8 mouse cellular contexts compared by ENCODE assay signal in the genomic region with DNA sequence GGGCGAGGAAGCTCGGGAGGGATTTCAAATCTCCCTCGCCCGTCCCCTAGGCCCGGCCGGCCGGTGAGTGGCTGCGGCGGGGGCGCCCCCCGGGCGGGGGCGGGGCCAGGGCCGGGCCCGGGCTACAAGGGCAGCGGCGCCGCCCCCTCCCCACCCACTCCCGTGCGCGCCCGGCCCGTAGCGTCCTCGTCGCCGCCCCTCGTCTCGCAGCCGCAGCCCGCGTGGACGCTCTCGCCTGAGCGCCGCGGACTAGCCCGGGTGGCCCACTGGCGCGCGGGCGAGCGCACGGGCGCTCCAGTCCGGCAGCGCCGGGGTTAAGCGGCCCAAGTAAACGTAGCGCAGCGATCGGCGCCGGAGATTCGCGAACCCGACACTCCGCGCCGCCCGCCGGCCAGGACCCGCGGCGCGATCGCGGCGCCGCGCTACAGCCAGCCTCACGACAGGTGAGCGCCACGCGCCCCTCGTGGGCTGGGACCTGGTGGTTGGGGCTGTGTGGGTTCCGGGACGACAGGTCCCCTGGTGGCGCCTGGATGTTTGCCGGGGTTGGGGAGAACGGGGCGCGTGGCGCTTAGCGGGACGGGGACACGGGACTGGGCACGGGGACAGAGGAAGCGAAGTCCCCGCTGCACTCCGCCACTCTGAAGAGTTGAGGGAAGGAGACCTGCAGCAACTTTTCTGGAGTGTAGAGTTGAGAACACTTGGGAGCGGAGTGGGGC. TPM values are rescaled to one million over a fixed set of nuclear protein-coding genes. Genes with fewer than 3 reads are reported as not detected.
DNase-seq lines count a peak whose midpoint lies in the region; ATAC-seq and TF ChIP-seq lines count a peak whose summit lies in the region.

A gene (plus strand): TSS at position 153 of the 716 bp plus-strand sequence.

- peak; percentile 87 for ATAC-seq in intestine, embryonic 16.5 days
- ATAC-seq in limb, embryonic 15.5 days (ENCODE audit: insufficient number of reproducible peaks, low FRiP score, low TSS enrichment, low read depth) = peak; percentile 77
- ATAC-seq in midbrain, embryonic 14.5 days (ENCODE audit: low FRiP score, low TSS enrichment) = peak; percentile 88

- peak within 1 kb of the TSS; percentile 94 for H3K4me2 ChIP-seq in intestine, embryonic 16.5 days (ENCODE audit: low read depth, low read length)
- peak within 1 kb of the TSS; percentile 80 for H3K4me2 ChIP-seq in limb, embryonic 15.5 days
- peak within 1 kb of the TSS; percentile 95 for H3K4me2 ChIP-seq in midbrain, embryonic 14.5 days (ENCODE audit: low read length)

- no peaks in the 10 kb centered on the region for H3K27me3 ChIP-seq in intestine, embryonic 16.5 days (replicated peaks; ENCODE audit: control insufficient read depth, insufficient read depth, low read length)
- no peaks in the 10 kb centered on the region for H3K27me3 ChIP-seq in limb, embryonic 15.5 days
- no peaks in the 10 kb centered on the region for H3K27me3 ChIP-seq in midbrain, embryonic 14.5 days (ENCODE audit: control insufficient read depth, insufficient read depth, low read length)
- H3K27me3 ChIP-seq in spleen, adult 2 months (ENCODE audit: control insufficient read depth, insufficient read depth, low read length) = no peaks in the 10 kb centered on the region

- peaks cover 13% of the 10 kb centered on the region for H3K4me1 ChIP-seq in intestine, embryonic 16.5 days (ENCODE audit: control insufficient read depth, insufficient read depth, low read length)
- peaks cover 14% of the 10 kb centered on the region for H3K4me1 ChIP-seq in limb, embryonic 15.5 days
- H3K4me1 ChIP-seq in midbrain, embryonic 14.5 days (ENCODE audit: control insufficient read depth, insufficient read depth, low read length) = peaks cover 10% of the 10 kb centered on the region
- peaks cover 9% of the 10 kb centered on the region; the same call in 1 of the 2 replicates for H3K4me1 ChIP-seq in spleen, adult 2 months (ENCODE audit: control insufficient read depth, insufficient read depth, insufficient read length)

- no peaks in the 10 kb centered on the region for H3K36me3 ChIP-seq in intestine, embryonic 16.5 days (ENCODE audit: control insufficient read depth, insufficient read depth, low read length)
- no peaks in the 10 kb centered on the region for H3K36me3 ChIP-seq in limb, embryonic 15.5 days
- no peaks in the 10 kb centered on the region for H3K36me3 ChIP-seq in midbrain, embryonic 14.5 days (ENCODE audit: control insufficient read depth, insufficient read depth, low read length)
- no peaks in the 10 kb centered on the region for H3K36me3 ChIP-seq in spleen, adult 2 months (ENCODE audit: control insufficient read depth, insufficient read depth, low read length)

- peak within 1 kb of the TSS; percentile 79 for H3K9ac ChIP-seq in intestine, embryonic 16.5 days (ENCODE audit: low read depth, low read length)
- peak within 1 kb of the TSS; percentile 66 for H3K9ac ChIP-seq in limb, embryonic 15.5 days
- H3K9ac ChIP-seq in midbrain, embryonic 14.5 days (replicated peaks; ENCODE audit: low read length) = peak within 1 kb of the TSS; percentile 82

- peak; percentile 11 to 69 for DNase-seq in urinary bladder, adult 18-20 months (ENCODE audit: low spot score in 2 of 2)
- DNase-seq in urinary bladder, postnatal 10 days (ENCODE audit: low spot score) = no peak
- peak; percentile 79 for DNase-seq in embryo, embryonic 10.5 days (ENCODE audit: low spot score)
- DNase-seq in heart, adult 11 months = peak; percentile 97
- DNase-seq in midbrain, embryonic 14.5 days = peak; percentile 91
- peak in 1 of 2 experiments; percentile 48 for DNase-seq in spleen, adult 2 months (ENCODE audit: low read depth in 1 of 2, low spot score in 2 of 2)

- WGBS in intestine, embryonic 16.5 days = under 1% methylated on average over 86 of the region's 93 CpGs
- under 1% methylated on average over 80 of the region's 93 CpGs for WGBS in limb, embryonic 15.5 days
- under 1% methylated on average over 73 of the region's 93 CpGs for WGBS in midbrain, embryonic 14.5 days
- WGBS in spleen, adult 2 months = under 1% methylated on average over 80 of the region's 93 CpGs

- H3K27ac ChIP-seq in intestine, embryonic 16.5 days (ENCODE audit: low read length) = no peak within 1 kb of the TSS
- peak within 1 kb of the TSS; percentile 47; the same call in 1 of the 2 replicates for H3K27ac ChIP-seq in limb, embryonic 15.5 days
- peak within 1 kb of the TSS; percentile 55; the same call in 1 of the 2 replicates for H3K27ac ChIP-seq in midbrain, embryonic 14.5 days (replicated peaks; ENCODE audit: low read depth, low read length)
- H3K27ac ChIP-seq in spleen, adult 2 months (ENCODE audit: insufficient read depth, low read length) = no peak within 1 kb of the TSS

- no peak for TF ChIP-seq POLR2A in spleen, adult 2 months (IDR thresholded peaks at IDR 0.05; ENCODE audit: low read depth, low read length)

- TF ChIP-seq CTCF in spleen, adult 2 months (IDR thresholded peaks at IDR 0.05; ENCODE audit: extremely low read depth, insufficient read depth, insufficient read length, insufficient replicate concordance) = no peak

- H3K9me3 ChIP-seq in intestine, embryonic 16.5 days (ENCODE audit: control insufficient read depth, low read length) = no peaks in the 10 kb centered on the region
- H3K9me3 ChIP-seq in limb, embryonic 15.5 days = no peaks in the 10 kb centered on the region
- H3K9me3 ChIP-seq in midbrain, embryonic 14.5 days (ENCODE audit: control insufficient read depth, low read length) = no peaks in the 10 kb centered on the region

- peak within 1 kb of the TSS; percentile 68 for H3K4me3 ChIP-seq in intestine, embryonic 16.5 days (ENCODE audit: low read length)
- peak within 1 kb of the TSS; percentile 77 for H3K4me3 ChIP-seq in limb, embryonic 15.5 days
- H3K4me3 ChIP-seq in midbrain, embryonic 14.5 days (replicated peaks; ENCODE audit: low read depth, low read length) = peak within 1 kb of the TSS; percentile 73
- H3K4me3 ChIP-seq in spleen, adult 2 months (ENCODE audit: extremely low read depth, insufficient read depth, insufficient read length) = peak within 1 kb of the TSS; percentile 92

RNA-seq across cellular contexts. Expression of the gene that starts here (rescaled TPM):
- 6.4 and 7.8 TPM in 2 replicates for polyA plus RNA-seq in intestine, embryonic 16.5 days (2015; fragmentation: Nextera tagmentation; extraction: Ambion mirVana)
- 6.2 and 6.8 TPM in 2 replicates for polyA plus RNA-seq in limb, embryonic 15.5 days (2015; fragmentation: Nextera tagmentation; extraction: Ambion mirVana)
- 3.1 and 3.2 TPM in 2 replicates for polyA plus RNA-seq in midbrain, embryonic 14.5 days (2014; fragmentation: Nextera tagmentation; extraction: Ambion mirVana)
- polyA plus RNA-seq in spleen, adult 2 months (2012; rRNA removed) = 2.4 and 2.9 TPM in 2 replicates

Comparison
In these comparisons a context has a peak if more than half of its experiments do, and no peak if none do; other contexts are left out.
1. H3K27ac ChIP-seq: peak in limb, embryonic 15.5 days (single experiment) and midbrain, embryonic 14.5 days (single experiment); none in intestine, embryonic 16.5 days (single experiment) and spleen, adult 2 months (single experiment).
2. Peak in every context shown above with its lines, with median percentiles within 50 percentile points of each other: ATAC-seq, H3K4me2 ChIP-seq, H3K4me3 ChIP-seq and H3K9ac ChIP-seq.